Mouse (Mus musculus) embryonic facial prominence, embryonic 14.5 days (tissue): ENCODE results near the gene Olfr824. TPM values are rescaled to one million over a fixed set of nuclear protein-coding genes. Genes with fewer than 3 reads are reported as not detected.
A peak's percentile ranks its signal among the peaks of the same experiment; 100 is the strongest.

ENCODE experiments used
- ATAC-seq: fragments of 200-750 bp; cut with Nextera tagmentation; 2 replicates; pipeline ENCODE4 v1.8.0; 2017; ENCODE audit warnings: low read depth, moderate number of reproducible peaks, moderate TSS enrichment
- DNase-seq: peaks from one replicate; pipeline ENCODE4 v3.0.0-alpha.2; 2015; ENCODE audit warnings: low spot score
- H3K27ac ChIP-seq: fragments of 300-500 bp; sonication (generic); replicated peaks from 2 replicates; pipeline ENCODE4 v1.5.1; 2014; ENCODE audit warnings: low read depth, mild to moderate bottlenecking, low read length, moderate library complexity
- H3K27me3 ChIP-seq: fragments of 300-500 bp; sonication (generic); replicated peaks from 2 replicates; pipeline ENCODE4 v1.6.1; 2014; ENCODE audit warnings: low read length; ENCODE audit not compliant: control insufficient read depth, insufficient read depth
- H3K36me3 ChIP-seq: fragments of 300-500 bp; sonication (generic); 2 replicates; pipeline ENCODE4 v1.6.1; 2014; ENCODE audit warnings: low read length, mixed read lengths; ENCODE audit not compliant: control insufficient read depth, insufficient read depth
- H3K4me1 ChIP-seq: fragments of 300-500 bp; sonication (generic); 2 replicates; pipeline ENCODE4 v1.6.1; 2014; ENCODE audit warnings: antibody characterized with exemption, low read length; ENCODE audit not compliant: control insufficient read depth, insufficient read depth
- H3K4me2 ChIP-seq: fragments of 300-500 bp; sonication (generic); 2 replicates; pipeline ENCODE4 v1.6.1; 2014; ENCODE audit warnings: low read depth, mild to moderate bottlenecking, low read length, moderate library complexity, mixed read lengths
- H3K4me3 ChIP-seq: fragments of 300-500 bp; sonication (generic); 2 replicates; pipeline ENCODE4 v1.5.1; 2014; ENCODE audit warnings: low read depth, mild to moderate bottlenecking, low read length
- H3K9ac ChIP-seq: fragments of 300-500 bp; sonication (generic); 2 replicates; pipeline ENCODE4 v1.6.1; 2014; ENCODE audit warnings: low read depth, mild to moderate bottlenecking, low read length, moderate library complexity, mixed read lengths
- H3K9me3 ChIP-seq: fragments of 300-500 bp; sonication (generic); 2 replicates; pipeline ENCODE4 v1.6.1; 2016; ENCODE audit warnings: low read length; ENCODE audit not compliant: control insufficient read depth
- WGBS: fragments of 180-500 bp; shearing (Covaris S2); extraction: QIAGEN DNeasy Blood & Tissue Kit; methylation state at CpG from one replicate; pipeline ENCODE4 v1.1.7; 2014; 5-methylcytosine and 5-hydroxymethylcytosine counted together
- polyA plus RNA-seq: library from polyadenylated mRNA; unstranded; fragments of >200 nt; fragmentation: Nextera tagmentation; extraction: Ambion mirVana; gene quantifications from 2 replicates; pipeline ENCODE4 v1.2.1, GENCODE M21; 2014

The Olfr824 gene
- polyA plus RNA-seq, 1 experiment from 2014 or later = not detected

DNA sequence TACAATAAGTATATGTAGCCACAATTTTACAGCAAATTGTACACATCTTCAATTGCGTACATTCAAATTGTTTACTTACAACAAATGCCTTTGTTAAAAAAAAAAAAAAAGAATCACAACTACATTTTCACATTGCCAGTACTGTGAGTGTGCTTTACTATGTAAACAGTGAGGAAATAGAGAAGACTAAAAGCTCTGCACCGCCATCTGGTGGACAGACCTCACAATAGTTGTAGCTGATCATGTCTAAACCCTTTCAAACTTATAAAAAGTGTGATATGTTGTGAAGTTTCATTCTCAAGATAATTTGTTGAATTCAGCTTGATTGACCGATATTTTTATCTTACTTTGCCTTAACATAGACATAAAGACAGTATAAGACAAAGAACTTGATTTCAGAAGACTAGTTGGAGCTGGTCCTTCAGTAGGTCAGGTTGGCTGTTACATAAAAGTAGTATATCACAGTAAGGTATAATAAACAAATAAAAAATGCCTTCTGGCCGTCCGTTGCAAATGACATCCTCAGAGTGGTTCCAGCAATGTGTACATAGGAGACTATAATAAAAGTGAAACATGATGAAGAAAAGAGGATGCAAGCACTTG, 36.9 kb downstream of the Olfr824 start:
- Histone ChIP-seq H3K4me3 (no peak overlapping the region), H3K4me2 (no peak overlapping the region), H3K4me1 (no peaks in the 10 kb centered on the region), H3K27ac (no peak overlapping the region), H3K9ac (no peak overlapping the region), H3K27me3 (no peaks in the 10 kb centered on the region), H3K9me3 (no peaks in the 10 kb centered on the region), H3K36me3 (no peaks in the 10 kb centered on the region)
- 16% methylated on average over 5 of the region's 5 CpGs for WGBS
- ATAC-seq = 0 out of 2 replicates have a peak, but pooled peaks have one; percentile 50
- DNase-seq = peak; percentile 53

Other genes starting within 250 kb of the Olfr824 start
- not detected in 2 replicates for gene Olfr815, start 224.1 kb downstream of the Olfr824 start, polyA plus RNA-seq
- 0.09 and 0.11 TPM in 2 replicates for gene Olfr816, start 214.4 kb downstream of the Olfr824 start, polyA plus RNA-seq
- gene Olfr818, start 180.9 kb downstream of the Olfr824 start, polyA plus RNA-seq = not detected in 2 replicates
- gene Olfr819, start 162.7 kb downstream of the Olfr824 start, polyA plus RNA-seq = not detected in 2 replicates
- not detected in 2 replicates for gene Olfr247, start 153.9 kb downstream of the Olfr824 start, polyA plus RNA-seq
- gene Gm10310, start 144.9 kb downstream of the Olfr824 start, polyA plus RNA-seq = not detected in 2 replicates
- gene Olfr820, start 117.4 kb downstream of the Olfr824 start, polyA plus RNA-seq = 0.12 and 0.33 TPM in 2 replicates
- not detected in 2 replicates for gene Olfr821, start 99.7 kb downstream of the Olfr824 start, polyA plus RNA-seq
- gene Olfr822, start 58.8 kb downstream of the Olfr824 start, polyA plus RNA-seq = 0.08 TPM in 1 of 2 replicates, not detected in the other
- not detected in 2 replicates for gene Olfr823, start 14.6 kb downstream of the Olfr824 start, polyA plus RNA-seq
- gene Olfr825, start 36.8 kb upstream of the Olfr824 start, polyA plus RNA-seq = not detected in 2 replicates
- gene Olfr826, start 54.2 kb upstream of the Olfr824 start, polyA plus RNA-seq = 0.14 TPM in 1 of 2 replicates, not detected in the other
- not detected in 2 replicates for gene Olfr827, start 84.4 kb upstream of the Olfr824 start, polyA plus RNA-seq
- gene Neurod4, start 150.2 kb upstream of the Olfr824 start, polyA plus RNA-seq = 0.09 and 0.22 TPM in 2 replicates
- 1.7 and 2.2 TPM in 2 replicates for gene Tespa1, start 192.9 kb upstream of the Olfr824 start, polyA plus RNA-seq